Mouse (Mus musculus) megakaryocyte progenitor cell, adult 5-6 weeks (primary cell): ENCODE measurements around the gene Anxa11. TPM values are rescaled to one million over a fixed set of nuclear protein-coding genes. Genes with fewer than 3 reads are reported as not detected.

Experiments used
- total RNA-seq, 2 experiments: library from RNA; stranded (forward) in 1 of 2; stranded (reverse) in 1 of 2; fragments of 157-497, 149-512 nt in 1 of 2; fragments of 200-1000 nt in 1 of 2; gene quantifications; 2 replicates each; pipeline versions ENCODE4 v1.2.3 to v1.2.4; 2015 to 2017

The Anxa11 gene
- total RNA-seq, 2 experiments from 2014 or later: 8.1 to 36.5 TPM

Other genes with a start within 250 kb of the Anxa11 start
- 87.8 and 114 TPM in 2 replicates for gene Ppif, start 148.0 kb upstream of the Anxa11 start, total RNA-seq (2015)
- 20.4 and 31.9 TPM in 2 replicates for gene Ppif, start 148.0 kb upstream of the Anxa11 start, total RNA-seq (2017)
- gene Zcchc24, start 73.1 kb upstream of the Anxa11 start, total RNA-seq (2015): 1.2 and 1.3 TPM in 2 replicates
- 0.41 and 0.92 TPM in 2 replicates for gene Zcchc24, start 73.1 kb upstream of the Anxa11 start, total RNA-seq (2017)
- gene Plac9a, start 60.9 kb downstream of the Anxa11 start, total RNA-seq (2015): not detected in 2 replicates
- gene Plac9a, start 60.9 kb downstream of the Anxa11 start, total RNA-seq (2017): not detected in 2 replicates
- 12.2 and 18.6 TPM in 2 replicates for gene Tmem254a, start 85.5 kb downstream of the Anxa11 start, total RNA-seq (2015)
- 1.0 and 1.2 TPM in 2 replicates for gene Tmem254a, start 85.5 kb downstream of the Anxa11 start, total RNA-seq (2017)
- gene Cphx1, start 96.1 kb downstream of the Anxa11 start, total RNA-seq (2015): not detected in 2 replicates
- not detected in 2 replicates for gene Cphx1, start 96.1 kb downstream of the Anxa11 start, total RNA-seq (2017)
- not detected in 2 replicates for gene Duxbl1, start 136.4 kb downstream of the Anxa11 start, total RNA-seq (2015)
- gene Duxbl1, start 136.4 kb downstream of the Anxa11 start, total RNA-seq (2017): not detected in 2 replicates
- not detected in 2 replicates for gene Gm9780, start 200.6 kb downstream of the Anxa11 start, total RNA-seq (2015)
- not detected in 2 replicates for gene Gm9780, start 200.6 kb downstream of the Anxa11 start, total RNA-seq (2017)
- gene Tmem254c, start 225.2 kb downstream of the Anxa11 start, total RNA-seq (2015): 44.1 and 46.7 TPM in 2 replicates
- 22.2 and 38.6 TPM in 2 replicates for gene Tmem254c, start 225.2 kb downstream of the Anxa11 start, total RNA-seq (2017)
- gene Cphx2, start 239.4 kb downstream of the Anxa11 start, total RNA-seq (2015): not detected in 2 replicates
- not detected in 2 replicates for gene Cphx2, start 239.4 kb downstream of the Anxa11 start, total RNA-seq (2017)
- gene Cphx3, start 240.1 kb downstream of the Anxa11 start, total RNA-seq (2015): not detected in 2 replicates
- not detected in 2 replicates for gene Cphx3, start 240.1 kb downstream of the Anxa11 start, total RNA-seq (2017)